Comparison of ENCODE assay signal across 8 mouse cellular contexts in the genomic region with DNA sequence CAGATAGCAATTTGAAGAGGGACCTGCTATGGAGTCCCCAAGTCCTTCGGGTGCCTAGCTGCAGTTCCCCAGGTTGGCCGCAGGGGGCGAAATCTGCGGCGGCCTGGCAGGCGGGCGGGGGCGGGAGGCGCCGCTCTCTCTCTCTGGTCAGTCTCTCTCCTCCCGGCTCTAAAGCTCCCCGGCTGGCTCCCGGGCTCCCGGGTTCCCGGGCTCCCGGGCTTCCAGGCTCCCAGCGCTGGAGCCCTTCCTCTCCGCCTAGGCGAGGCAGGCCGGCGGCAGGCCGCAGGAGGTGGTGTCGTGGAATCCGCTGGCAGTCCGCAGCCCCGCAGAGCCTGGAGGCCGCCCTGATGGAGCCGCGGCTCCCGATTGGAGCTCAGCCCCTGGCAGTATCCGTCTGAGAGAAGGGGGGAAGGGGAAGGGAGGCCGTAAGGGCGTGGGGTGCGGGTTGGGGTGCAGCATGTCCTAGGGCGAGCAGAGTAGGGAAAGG. TPM values are rescaled to one million over a fixed set of nuclear protein-coding genes. Genes with fewer than 3 reads are reported as not detected.
DNase-seq lines count a peak whose midpoint lies in the region; ATAC-seq and TF ChIP-seq lines count a peak whose summit lies in the region.

Gene Ocrl (plus strand): TSS at position 82 of the 487 bp plus-strand sequence.

- peak; percentile 40 for TF ChIP-seq CTCF in C2C12 (IDR thresholded peaks at IDR 0.05; ENCODE audit: control insufficient read depth, insufficient read depth, insufficient read length)
- peak; percentile 79 for TF ChIP-seq CTCF in brain, embryonic 14.5 days (IDR thresholded peaks at IDR 0.05; ENCODE audit: borderline replicate concordance, extremely low read depth, insufficient read depth, insufficient read length)
- peak; percentile 79 for TF ChIP-seq CTCF in midbrain, postnatal 0 days (IDR thresholded peaks at IDR 0.05)

- peak within 1 kb of the TSS; percentile 34 for H3K4me3 ChIP-seq in C2C12 (ENCODE audit: insufficient read depth, poor library complexity, severe bottlenecking)
- H3K4me3 ChIP-seq in erythroblast, embryonic 14.5 days (replicated peaks), result peak within 1 kb of the TSS; percentile 69
- H3K4me3 ChIP-seq in heart, embryonic 11.5 days (ENCODE audit: low read depth, low read length), result peak within 1 kb of the TSS; percentile 59
- peak within 1 kb of the TSS; percentile 71 for H3K4me3 ChIP-seq in kidney, embryonic 15.5 days (replicated peaks)
- H3K4me3 ChIP-seq in midbrain, postnatal 0 days (ENCODE audit: low read depth, low read length), result peak within 1 kb of the TSS; percentile 63

- H3K27me3 ChIP-seq in C2C12 (ENCODE audit: control insufficient read depth, insufficient read depth, insufficient read length), result no peaks in the 10 kb centered on the region
- no peaks in the 10 kb centered on the region for H3K27me3 ChIP-seq in erythroblast, embryonic 14.5 days (ENCODE audit: control insufficient read depth)
- H3K27me3 ChIP-seq in heart, embryonic 11.5 days (ENCODE audit: control insufficient read depth, insufficient read depth, low read length), result no peaks in the 10 kb centered on the region
- no peaks in the 10 kb centered on the region for H3K27me3 ChIP-seq in kidney, embryonic 15.5 days
- H3K27me3 ChIP-seq in midbrain, postnatal 0 days (ENCODE audit: insufficient read depth, low read length), result no peaks in the 10 kb centered on the region

- no peak for TF ChIP-seq POLR2A in brain, embryonic 14.5 days (IDR thresholded peaks at IDR 0.05; ENCODE audit: borderline replicate concordance, extremely low read depth, insufficient read depth, insufficient read length, poor library complexity, severe bottlenecking)

- peaks cover 7% of the 10 kb centered on the region for H3K4me1 ChIP-seq in erythroblast, embryonic 14.5 days (ENCODE audit: control insufficient read depth)
- H3K4me1 ChIP-seq in heart, embryonic 11.5 days (ENCODE audit: control insufficient read depth, insufficient read depth, low read length), result no peaks in the 10 kb centered on the region
- no peaks in the 10 kb centered on the region for H3K4me1 ChIP-seq in kidney, embryonic 15.5 days
- no peaks in the 10 kb centered on the region for H3K4me1 ChIP-seq in midbrain, postnatal 0 days (ENCODE audit: insufficient read depth, low read length)

- peak; percentile 68; the same call in 1 of the 2 replicates for ATAC-seq in heart, embryonic 11.5 days (replicated peaks; ENCODE audit: insufficient number of reproducible peaks, low FRiP score, low TSS enrichment)
- peak; percentile 94 for ATAC-seq in kidney, embryonic 15.5 days (replicated peaks; ENCODE audit: low FRiP score)
- peak; percentile 92 for ATAC-seq in midbrain, postnatal 0 days (ENCODE audit: low FRiP score)

- DNase-seq in brain, embryonic 14.5 days (ENCODE audit: low read depth), result peak; percentile 85
- peak; percentile 72 for DNase-seq in liver
- DNase-seq in midbrain, postnatal 0 days (ENCODE audit: low spot score), result peak; percentile 68
- peak; percentile 21 to 55 for DNase-seq in spleen, postnatal 14 days (ENCODE audit: low spot score in 2 of 2)

- whole genome bisulfite sequencing in heart, embryonic 11.5 days (ENCODE audit: insufficient replicate concordance), result 19% methylated on average over 31 of the region's 35 CpGs
- WGBS in kidney, embryonic 15.5 days, result 23% methylated on average over 26 of the region's 35 CpGs
- WGBS in midbrain, postnatal 0 days, result 16% methylated on average over 32 of the region's 35 CpGs

- peak within 1 kb of the TSS; percentile 87 for H3ac ChIP-seq in C2C12 (ENCODE audit: control insufficient read depth, insufficient read length, low read depth)

- no peaks in the 10 kb centered on the region for H3K36me3 ChIP-seq in C2C12 (ENCODE audit: control insufficient read depth, insufficient read depth)
- H3K36me3 ChIP-seq in erythroblast, embryonic 14.5 days (ENCODE audit: control insufficient read depth), result no peaks in the 10 kb centered on the region
- H3K36me3 ChIP-seq in heart, embryonic 11.5 days (ENCODE audit: control insufficient read depth, insufficient read depth, low read length), result no peaks in the 10 kb centered on the region
- 0 out of 2 replicates have a peak, but pooled peaks cover 5% of the 10 kb centered on the region for H3K36me3 ChIP-seq in kidney, embryonic 15.5 days
- no peaks in the 10 kb centered on the region for H3K36me3 ChIP-seq in midbrain, postnatal 0 days (ENCODE audit: insufficient read depth, low read length)

- H3K4me2 ChIP-seq in heart, embryonic 11.5 days, result peak within 1 kb of the TSS; percentile 69
- peak within 1 kb of the TSS; percentile 57 for H3K4me2 ChIP-seq in kidney, embryonic 15.5 days
- peak within 1 kb of the TSS; percentile 57 for H3K4me2 ChIP-seq in midbrain, postnatal 0 days (ENCODE audit: low read depth, low read length, poor library complexity, severe bottlenecking)

- no peaks in the 10 kb centered on the region for H3K79me3 ChIP-seq in C2C12 (ENCODE audit: low read depth)

- peak within 1 kb of the TSS; percentile 66; the same call in 1 of the 2 replicates for H3K27ac ChIP-seq in heart, embryonic 11.5 days (ENCODE audit: low read depth, low read length)
- H3K27ac ChIP-seq in kidney, embryonic 15.5 days, result peak within 1 kb of the TSS; percentile 80
- peak within 1 kb of the TSS; percentile 78 for H3K27ac ChIP-seq in midbrain, postnatal 0 days (ENCODE audit: low read depth, low read length)

- no peaks in the 10 kb centered on the region for H3K9me3 ChIP-seq in erythroblast, embryonic 14.5 days (ENCODE audit: control insufficient read depth, low read length)
- no peaks in the 10 kb centered on the region for H3K9me3 ChIP-seq in heart, embryonic 11.5 days (replicated peaks; ENCODE audit: control insufficient read depth, low read length)
- no peaks in the 10 kb centered on the region for H3K9me3 ChIP-seq in kidney, embryonic 15.5 days (replicated peaks)
- no peaks in the 10 kb centered on the region for H3K9me3 ChIP-seq in midbrain, postnatal 0 days (ENCODE audit: low read length)

- H3K79me2 ChIP-seq in C2C12 (ENCODE audit: control insufficient read depth, insufficient read depth), result no peaks in the 10 kb centered on the region

- peak within 1 kb of the TSS; percentile 83 for H3K9ac ChIP-seq in heart, embryonic 11.5 days (ENCODE audit: low read depth, low read length)
- peak within 1 kb of the TSS; percentile 78 for H3K9ac ChIP-seq in kidney, embryonic 15.5 days
- peak within 1 kb of the TSS; percentile 80 for H3K9ac ChIP-seq in midbrain, postnatal 0 days (replicated peaks; ENCODE audit: low read length, poor library complexity, severe bottlenecking)

TF ChIP-seq in C2C12, 6 proteins besides CTCF, POLR2A, EP300 and RAD21:
- TF ChIP-seq USF1 (IDR thresholded peaks at IDR 0.05; ENCODE audit: low read depth), result no peak
- TF ChIP-seq FOSL1 (IDR thresholded peaks at IDR 0.05; ENCODE audit: insufficient read depth, low read length, poor library complexity, severe bottlenecking), result no peak
- no peak for TF ChIP-seq CEBPB (IDR thresholded peaks at IDR 0.05; ENCODE audit: low read depth)
- TF ChIP-seq MAX (IDR thresholded peaks at IDR 0.05), result no peak
- no peak for TF ChIP-seq MYOG (IDR thresholded peaks at IDR 0.05; ENCODE audit: control insufficient read depth, extremely low read depth, insufficient read length)
- TF ChIP-seq MYOD1 (IDR thresholded peaks at IDR 0.05; ENCODE audit: control insufficient read depth, insufficient read length, low read depth), result no peak
TF ChIP-seq in C2C12: peak in this region for 0.

RNA-seq across cellular contexts. Expression of gene Ocrl, which starts in this region (rescaled TPM):
- 4.8 TPM for polyA plus RNA-seq in C2C12 (2012; fragmentation: generic; extraction: Trizol)
- 39.4 and 46.6 TPM in 2 replicates for polyA plus RNA-seq in brain, embryonic 14.5 days (2012; rRNA removed)
- polyA plus RNA-seq in erythroblast, embryonic 14.5 days (2012), result 0.02 and 0.03 TPM in 2 replicates
- polyA plus RNA-seq in heart, embryonic 11.5 days (2014; fragmentation: Nextera tagmentation; extraction: Ambion mirVana), result 14.1 and 14.3 TPM in 2 replicates
- polyA plus RNA-seq in kidney, embryonic 15.5 days (2015; fragmentation: Nextera tagmentation; extraction: Ambion mirVana), result 18.6 and 21.2 TPM in 2 replicates
- 38.8 and 48.9 TPM in 2 replicates for total RNA-seq in midbrain, postnatal 0 days (2014; rRNA removed)
- 28.1 and 30.9 TPM in 2 replicates for polyA plus RNA-seq in midbrain, postnatal 0 days (2015; fragmentation: Nextera tagmentation; extraction: Ambion mirVana)

Comparison
In these comparisons a context has a peak if more than half of its experiments do, and no peak if none do; other contexts are left out.
1. Peak in every context shown above with its lines: DNase-seq, ATAC-seq, H3K4me3 ChIP-seq and H3K27ac ChIP-seq.